Mouse (Mus musculus): ENCODE data around the gene Slc4a4.

DNA sequence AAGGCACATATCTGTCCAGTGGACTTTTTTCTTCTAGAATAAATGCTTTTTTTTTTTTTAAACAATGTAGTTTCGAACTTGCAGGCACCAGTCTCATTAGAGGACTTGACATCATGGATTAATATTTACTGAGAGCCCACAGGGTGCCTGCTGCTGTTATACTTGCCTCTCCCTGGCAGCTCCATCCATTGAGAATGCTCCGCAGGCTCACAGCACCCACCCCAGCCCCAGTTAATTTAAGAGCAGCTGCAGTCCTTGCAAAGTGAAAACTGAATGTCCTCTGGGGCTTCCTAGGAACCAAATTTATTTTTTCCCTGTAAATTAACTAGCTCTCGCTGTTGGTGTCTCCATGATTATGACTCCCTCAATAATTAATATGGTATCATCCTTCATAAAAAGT, 303.4 kb downstream of the Slc4a4 start:
- TF ChIP-seq POLR2A (IDR thresholded peaks at IDR 0.05; ENCODE audit: insufficient read depth, low read length): no peak
- no peak for TF ChIP-seq CTCF (IDR thresholded peaks at IDR 0.05; ENCODE audit: low read depth, low read length)
- no peak for TF ChIP-seq EP300 (IDR thresholded peaks at IDR 0.05; ENCODE audit: insufficient read depth, low read depth, low read length)
